Mouse (Mus musculus) MEL (cell line): ENCODE measurements around the gene Ripor2.

Experiments used
- BHLHE40 ChIP-seq: IDR thresholded peaks from 2 replicates; pipeline ENCODE4 v1.6.1; 2012; ENCODE audit warnings: low read depth, mild to moderate bottlenecking, inconsistent platforms, low read length, improper control_type of control experiment, borderline replicate concordance
- CHD2 ChIP-seq: IDR thresholded peaks from 2 replicates; pipeline ENCODE4 v1.6.1; 2011; ENCODE audit warnings: low read length, improper control_type of control experiment
- CTCF ChIP-seq, 3 experiments: IDR thresholded peaks in 2 of 3; conservative IDR thresholded peaks in 1 of 3; 2 replicates each; pipeline ENCODE4 v1.5.1; 2011 to 2012; ENCODE audit warnings: low read length in 3 of 3, low read depth in 2 of 3, mild to moderate bottlenecking in 2 of 3, improper control_type of control experiment in 1 of 3, inconsistent platforms in 1 of 3, mixed read lengths in 1 of 3, moderate library complexity in 1 of 3; ENCODE audit not compliant: control insufficient read depth in 1 of 3, insufficient read depth in 1 of 3, poor library complexity in 1 of 3, severe bottlenecking in 1 of 3
- E2F4 ChIP-seq: IDR thresholded peaks from 2 replicates; pipeline ENCODE4 v1.6.1; 2011; ENCODE audit warnings: low read depth, low read length, improper control_type of control experiment, borderline replicate concordance
- EP300 ChIP-seq, 2 experiments: IDR thresholded peaks; 2 replicates each; pipeline ENCODE4 v1.6.1; 2011; ENCODE audit warnings: improper control_type of control experiment in 2 of 2, low read length in 2 of 2, low read depth in 1 of 2, mild to moderate bottlenecking in 1 of 2
- GATA1 ChIP-seq: IDR thresholded peaks from 2 replicates; pipeline ENCODE4 v1.6.1; 2011; ENCODE audit warnings: low read depth, low read length, improper control_type of control experiment
- NRF1 ChIP-seq: IDR thresholded peaks from 2 replicates; pipeline ENCODE4 v1.6.1; 2014; ENCODE audit warnings: low read depth, mild to moderate bottlenecking, inconsistent platforms, low read length, improper control_type of control experiment, moderate library complexity; ENCODE audit not compliant: poor library complexity, insufficient read depth, severe bottlenecking
- POLR2A ChIP-seq, 2 experiments: IDR thresholded peaks; 2 replicates each; pipeline ENCODE4 v1.6.1; 2011 to 2012; ENCODE audit warnings: low read length in 2 of 2, mild to moderate bottlenecking in 2 of 2, control low read depth in 1 of 2, improper control_type of control experiment in 1 of 2, low read depth in 1 of 2, moderate library complexity in 1 of 2; ENCODE audit not compliant: control insufficient read depth in 1 of 2, insufficient read depth in 1 of 2, poor library complexity in 1 of 2
- POLR2AphosphoS5 ChIP-seq: IDR thresholded peaks from 2 replicates; pipeline ENCODE4 v1.6.1; 2012; ENCODE audit warnings: low read depth, borderline replicate concordance, mild to moderate bottlenecking, inconsistent platforms, low read length, moderate library complexity, mixed read lengths
- ZKSCAN1 ChIP-seq: IDR thresholded peaks from 2 replicates; pipeline ENCODE4 v1.6.1; 2012; ENCODE audit warnings: low read depth, mild to moderate bottlenecking, inconsistent platforms, low read length, improper control_type of control experiment, moderate library complexity
- ZMIZ1 ChIP-seq: IDR thresholded peaks from 2 replicates; pipeline ENCODE4 v1.6.1; 2012; ENCODE audit warnings: low read depth, mild to moderate bottlenecking, inconsistent platforms, low read length, improper control_type of control experiment, moderate library complexity
- ZNF384 ChIP-seq: IDR thresholded peaks from 2 replicates; pipeline ENCODE4 v1.6.1; 2012; ENCODE audit warnings: low read depth, mild to moderate bottlenecking, inconsistent platforms, low read length, improper control_type of control experiment

GRCm38 (mm10) chr13:24756756-24757155, 174.8 kb downstream of the Ripor2 start:
- TF ChIP-seq CTCF (IDR thresholded peaks at IDR 0.05 in 2 of 3, conservative IDR thresholded peaks at IDR 0.05 in 1 of 3; ENCODE audit: control insufficient read depth in 1 of 3, insufficient read depth in 1 of 3, low read depth in 2 of 3, low read length in 3 of 3, poor library complexity in 1 of 3, severe bottlenecking in 1 of 3): no peak
- TF ChIP-seq POLR2AphosphoS5: no peak
- no peak for TF ChIP-seq E2F4
- no peak for TF ChIP-seq NRF1
- no peak for TF ChIP-seq POLR2A (IDR thresholded peaks at IDR 0.05; ENCODE audit: control insufficient read depth in 1 of 2, insufficient read depth in 1 of 2, low read depth in 1 of 2, low read length in 2 of 2, poor library complexity in 1 of 2)
- TF ChIP-seq EP300 (IDR thresholded peaks at IDR 0.05; ENCODE audit: low read depth in 1 of 2, low read length in 2 of 2): no peak
- no peak for TF ChIP-seq ZMIZ1
- no peak for TF ChIP-seq CHD2
- TF ChIP-seq GATA1: no peak
- TF ChIP-seq ZNF384: no peak
- TF ChIP-seq ZKSCAN1: no peak
- no peak for TF ChIP-seq BHLHE40
